Mouse (Mus musculus): ENCODE results near the gene Orc6. TPM values are rescaled to one million over a fixed set of nuclear protein-coding genes. Genes with fewer than 3 reads are reported as not detected.

The Orc6 gene
- polyA plus RNA-seq (2012; rRNA removed): 29.0 and 32.1 TPM in 2 replicates

- Histone ChIP-seq H3K27me3 (ENCODE audit: control insufficient read depth, insufficient read depth, low read length) (no peaks in the 10 kb centered on the region), H3K27ac (ENCODE audit: control insufficient read depth, insufficient read depth, low read length) (peak within 1 kb of the TSS; percentile 42; the same call in 1 of the 2 replicates), H3K36me3 (ENCODE audit: control insufficient read depth, insufficient read depth, low read length) (peaks cover 9% of the 10 kb centered on the region), H3K4me1 (replicated peaks; ENCODE audit: control insufficient read depth, insufficient read depth, low read length) (0 out of 2 replicates have a peak, but pooled peaks cover 5% of the 10 kb centered on the region), H3K4me3 (ENCODE audit: control insufficient read depth, insufficient read depth, low read length) (peak within 1 kb of the TSS; percentile 77)
- under 1% methylated on average over 62 of the region's 63 CpGs for WGBS
- DNase-seq: peak; percentile 95
- TF ChIP-seq POLR2A (IDR thresholded peaks at IDR 0.05; ENCODE audit: control insufficient read depth, extremely low read depth, insufficient read depth, low read length, poor library complexity): peak; percentile 71; the same call in 1 of the 2 replicates
- TF ChIP-seq CTCF (IDR thresholded peaks at IDR 0.05; ENCODE audit: borderline replicate concordance, control insufficient read depth, extremely low read depth, insufficient read depth, low read length, poor library complexity): no peak
Observed at GRCm38 (mm10) chr8:85299434-85300077, at the start of gene Orc6, which contains the start of gene Vps35. Orc6 (plus strand) TSS chr8:85299632. Vps35 (minus strand) TSS chr8:85299802.

- peaks cover 52% of the 10 kb centered on the region for H3K36me3 ChIP-seq (ENCODE audit: control insufficient read depth, insufficient read depth, low read length)
- TF ChIP-seq POLR2A (IDR thresholded peaks at IDR 0.05; ENCODE audit: control insufficient read depth, extremely low read depth, insufficient read depth, low read length, poor library complexity) (no peak), CTCF (IDR thresholded peaks at IDR 0.05; ENCODE audit: borderline replicate concordance, control insufficient read depth, extremely low read depth, insufficient read depth, low read length, poor library complexity) (no peak)
- DNase-seq: no peak
- H3K4me3 ChIP-seq (ENCODE audit: control insufficient read depth, insufficient read depth, low read length): no peak overlapping the region
- no peak overlapping the region for H3K27ac ChIP-seq (ENCODE audit: control insufficient read depth, insufficient read depth, low read length)
- 98% methylated on average over 1 of the region's 1 CpGs for WGBS
- H3K4me1 ChIP-seq (replicated peaks; ENCODE audit: control insufficient read depth, insufficient read depth, low read length): no peaks in the 10 kb centered on the region
- H3K27me3 ChIP-seq (ENCODE audit: control insufficient read depth, insufficient read depth, low read length): no peaks in the 10 kb centered on the region
Observed at GRCm38 (mm10) chr8:85286846-85287245, 12.6 kb upstream of the Orc6 start.

GRCm38 (mm10) chr8:85298600-85299433 is 615 bp upstream of the Orc6 start:
- H3K27ac ChIP-seq (ENCODE audit: control insufficient read depth, insufficient read depth, low read length): no peak overlapping the region
- 0 out of 2 replicates have a peak, but pooled peaks cover 5% of the 10 kb centered on the region for H3K4me1 ChIP-seq (replicated peaks; ENCODE audit: control insufficient read depth, insufficient read depth, low read length)
- H3K27me3 ChIP-seq (ENCODE audit: control insufficient read depth, insufficient read depth, low read length): no peaks in the 10 kb centered on the region
- peaks cover 11% of the 10 kb centered on the region for H3K36me3 ChIP-seq (ENCODE audit: control insufficient read depth, insufficient read depth, low read length)
- WGBS: under 1% methylated on average over 53 of the region's 53 CpGs
- H3K4me3 ChIP-seq (ENCODE audit: control insufficient read depth, insufficient read depth, low read length): peak overlapping the region; percentile 77
- DNase-seq: peak; percentile 7
- TF ChIP-seq POLR2A (IDR thresholded peaks at IDR 0.05; ENCODE audit: control insufficient read depth, extremely low read depth, insufficient read depth, low read length, poor library complexity) (no peak), CTCF (IDR thresholded peaks at IDR 0.05; ENCODE audit: borderline replicate concordance, control insufficient read depth, extremely low read depth, insufficient read depth, low read length, poor library complexity) (no peak)

GRCm38 (mm10) chr8:85301941-85302340 is 2.5 kb downstream of the Orc6 start:
- WGBS: 93% methylated on average over 1 of the region's 1 CpGs

DNA sequence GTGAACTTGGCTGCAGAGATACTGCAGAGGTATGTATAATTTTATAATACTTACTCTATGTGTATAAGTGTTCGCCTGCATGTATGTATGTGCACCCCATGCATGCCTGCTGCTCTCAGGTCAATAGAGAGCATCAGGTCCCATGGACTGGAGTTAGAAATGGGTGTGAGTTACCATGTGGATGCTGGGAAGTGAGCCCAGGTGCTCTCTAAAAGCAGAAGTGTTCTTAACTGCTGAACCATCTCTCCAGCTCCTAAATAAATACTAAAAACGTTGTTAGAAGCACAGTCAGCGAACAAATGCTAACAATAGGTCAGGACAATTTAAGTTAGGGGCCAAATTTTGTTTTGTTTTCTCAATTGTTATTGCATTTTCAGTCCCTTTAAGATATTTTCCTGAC is 3.5 kb downstream of the Orc6 start:
- DNase-seq: no peak
- WGBS: 75% methylated on average over 3 of the region's 3 CpGs
- peaks cover 39% of the 10 kb centered on the region for H3K36me3 ChIP-seq (ENCODE audit: control insufficient read depth, insufficient read depth, low read length)

More at GRCm38 (mm10) chr8:85301941-85302340, 2.5 kb downstream of the Orc6 start:
- Histone ChIP-seq H3K4me1 (replicated peaks; ENCODE audit: control insufficient read depth, insufficient read depth, low read length) (0 out of 2 replicates have a peak, but pooled peaks cover 5% of the 10 kb centered on the region), H3K4me3 (ENCODE audit: control insufficient read depth, insufficient read depth, low read length) (no peak overlapping the region), H3K27ac (ENCODE audit: control insufficient read depth, insufficient read depth, low read length) (no peak overlapping the region), H3K36me3 (ENCODE audit: control insufficient read depth, insufficient read depth, low read length) (peaks cover 30% of the 10 kb centered on the region), H3K27me3 (ENCODE audit: control insufficient read depth, insufficient read depth, low read length) (no peaks in the 10 kb centered on the region)
- TF ChIP-seq POLR2A (IDR thresholded peaks at IDR 0.05; ENCODE audit: control insufficient read depth, extremely low read depth, insufficient read depth, low read length, poor library complexity) (no peak), CTCF (IDR thresholded peaks at IDR 0.05; ENCODE audit: borderline replicate concordance, control insufficient read depth, extremely low read depth, insufficient read depth, low read length, poor library complexity) (no peak)
- no peak for DNase-seq

GRCm38 (mm10) chr8:85303531-85303930 is 4.1 kb downstream of the Orc6 start:
- Histone ChIP-seq H3K27ac (ENCODE audit: control insufficient read depth, insufficient read depth, low read length) (no peak overlapping the region), H3K27me3 (ENCODE audit: control insufficient read depth, insufficient read depth, low read length) (no peaks in the 10 kb centered on the region), H3K4me1 (replicated peaks; ENCODE audit: control insufficient read depth, insufficient read depth, low read length) (0 out of 2 replicates have a peak, but pooled peaks cover 5% of the 10 kb centered on the region), H3K36me3 (ENCODE audit: control insufficient read depth, insufficient read depth, low read length) (peaks cover 45% of the 10 kb centered on the region), H3K4me3 (ENCODE audit: control insufficient read depth, insufficient read depth, low read length) (no peak overlapping the region)
- TF ChIP-seq CTCF (IDR thresholded peaks at IDR 0.05; ENCODE audit: borderline replicate concordance, control insufficient read depth, extremely low read depth, insufficient read depth, low read length, poor library complexity) (no peak), POLR2A (IDR thresholded peaks at IDR 0.05; ENCODE audit: control insufficient read depth, extremely low read depth, insufficient read depth, low read length, poor library complexity) (no peak)
- DNase-seq: no peak
- WGBS: 95% methylated on average over 5 of the region's 5 CpGs

More for the DNA sequence above, 3.5 kb downstream of the Orc6 start:
- TF ChIP-seq POLR2A (IDR thresholded peaks at IDR 0.05; ENCODE audit: control insufficient read depth, extremely low read depth, insufficient read depth, low read length, poor library complexity) (no peak), CTCF (IDR thresholded peaks at IDR 0.05; ENCODE audit: borderline replicate concordance, control insufficient read depth, extremely low read depth, insufficient read depth, low read length, poor library complexity) (no peak)
- H3K4me3 ChIP-seq (ENCODE audit: control insufficient read depth, insufficient read depth, low read length): no peak overlapping the region
- no peak overlapping the region for H3K27ac ChIP-seq (ENCODE audit: control insufficient read depth, insufficient read depth, low read length)
- H3K4me1 ChIP-seq (replicated peaks; ENCODE audit: control insufficient read depth, insufficient read depth, low read length): 0 out of 2 replicates have a peak, but pooled peaks cover 5% of the 10 kb centered on the region
- H3K27me3 ChIP-seq (ENCODE audit: control insufficient read depth, insufficient read depth, low read length): no peaks in the 10 kb centered on the region

All from thymus, adult 2 months (tissue).